Mouse (Mus musculus): ENCODE measurements around the gene Elovl6. TPM values are rescaled to one million over a fixed set of nuclear protein-coding genes. Genes with fewer than 3 reads are reported as not detected.

The Elovl6 gene
- total and polyA plus RNA-seq, 3 experiments: 15.0 to 17.2 TPM; not detected in 1

DNA sequence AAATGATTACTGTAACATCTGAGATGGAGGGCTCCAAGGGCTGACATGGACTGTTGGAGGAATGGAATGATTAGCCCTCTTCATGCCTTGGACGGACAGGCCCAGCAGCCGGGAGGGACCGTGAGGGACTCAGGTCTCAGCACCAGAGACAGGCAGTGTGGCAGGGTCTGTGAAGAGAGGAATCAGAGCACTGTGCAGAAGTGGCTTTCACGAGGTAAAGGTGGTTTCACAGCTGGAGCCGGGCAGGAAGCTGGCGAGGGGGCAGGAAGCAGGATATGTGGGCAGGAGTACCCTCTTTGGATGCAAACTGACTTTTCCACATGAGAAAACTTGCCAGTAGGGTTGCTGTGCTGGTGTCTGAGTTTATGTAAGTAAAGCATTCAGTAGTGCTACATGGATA is 20.2 kb downstream of the Elovl6 start:
- no peak for TF ChIP-seq USF2 (IDR thresholded peaks at IDR 0.05; ENCODE audit: borderline replicate concordance in 1 of 2, insufficient read depth in 1 of 2, low read depth in 1 of 2, low read length in 2 of 2)
- no peak for TF ChIP-seq RCOR1 (IDR thresholded peaks at IDR 0.05; ENCODE audit: low read depth, low read length)
- TF ChIP-seq TAL1 (IDR thresholded peaks at IDR 0.05; ENCODE audit: low read length): no peak
- TF ChIP-seq MAFK (IDR thresholded peaks at IDR 0.05; ENCODE audit: borderline replicate concordance, low read depth, low read length): no peak
- no peak for TF ChIP-seq E2F4 (IDR thresholded peaks at IDR 0.05; ENCODE audit: borderline replicate concordance, low read depth, low read length)
- no peak for TF ChIP-seq ZMIZ1 (IDR thresholded peaks at IDR 0.05; ENCODE audit: low read depth, low read length)
- TF ChIP-seq MEF2A (IDR thresholded peaks at IDR 0.05; ENCODE audit: extremely low read depth, insufficient replicate concordance, low read depth, low read length, poor library complexity, severe bottlenecking): no peak
- no peak for TF ChIP-seq HCFC1 (IDR thresholded peaks at IDR 0.05; ENCODE audit: low read depth, low read length)
- TF ChIP-seq ZNF384 (IDR thresholded peaks at IDR 0.05; ENCODE audit: low read depth, low read length): no peak
- TF ChIP-seq RAD21 (IDR thresholded peaks at IDR 0.05; ENCODE audit: low read depth, low read length): no peak
- TF ChIP-seq MYC (IDR thresholded peaks at IDR 0.05; ENCODE audit: low read depth, low read length): no peak
- TF ChIP-seq SIN3A (IDR thresholded peaks at IDR 0.05; ENCODE audit: low read length): no peak
- TF ChIP-seq MAZ (IDR thresholded peaks at IDR 0.05; ENCODE audit: low read depth, low read length): no peak
- TF ChIP-seq UBTF (IDR thresholded peaks at IDR 0.05; ENCODE audit: borderline replicate concordance, insufficient read depth, low read depth, low read length): no peak
- TF ChIP-seq POLR2A (IDR thresholded peaks at IDR 0.05; ENCODE audit: control insufficient read depth in 1 of 2, insufficient read depth in 1 of 2, low read depth in 1 of 2, low read length in 2 of 2, poor library complexity in 1 of 2): no peak
- H3K27me3 ChIP-seq (ENCODE audit: control insufficient read depth in 1 of 2, insufficient read depth in 2 of 2, low read length in 2 of 2): no peaks in the 10 kb centered on the region
- DNase-seq (ENCODE audit: low read depth, low spot score): no peak
- H3K4me3 ChIP-seq (ENCODE audit: control insufficient read depth in 1 of 2, insufficient read depth in 1 of 2, low read depth in 2 of 2, low read length in 2 of 2): no peak overlapping the region
- H3K4me1 ChIP-seq (ENCODE audit: control insufficient read depth in 1 of 2, insufficient read depth in 2 of 2, low read length in 2 of 2): peaks cover 8 to 9% of the 10 kb centered on the region in 2 experiments; a peak in 3 of 4 replicates
- peaks cover 0 to 11% of the 10 kb centered on the region in 2 experiments; a peak in 3 of 4 replicates for H3K36me3 ChIP-seq (ENCODE audit: control insufficient read depth in 1 of 2, insufficient read depth in 2 of 2, low read length in 2 of 2)
- H3K27ac ChIP-seq (ENCODE audit: control insufficient read depth, low read depth, low read length): no peak overlapping the region
- no peak overlapping the region for H3K9ac ChIP-seq (ENCODE audit: control insufficient read depth, low read depth, low read length, poor library complexity, severe bottlenecking)
- H3K79me2 ChIP-seq (ENCODE audit: control insufficient read depth, insufficient read depth, low read length, poor library complexity): peaks cover 2% of the 10 kb centered on the region; the same call in 1 of the 2 replicates
- H3K9me3 ChIP-seq (replicated peaks; ENCODE audit: insufficient read depth, low read length): no peaks in the 10 kb centered on the region

DNA sequence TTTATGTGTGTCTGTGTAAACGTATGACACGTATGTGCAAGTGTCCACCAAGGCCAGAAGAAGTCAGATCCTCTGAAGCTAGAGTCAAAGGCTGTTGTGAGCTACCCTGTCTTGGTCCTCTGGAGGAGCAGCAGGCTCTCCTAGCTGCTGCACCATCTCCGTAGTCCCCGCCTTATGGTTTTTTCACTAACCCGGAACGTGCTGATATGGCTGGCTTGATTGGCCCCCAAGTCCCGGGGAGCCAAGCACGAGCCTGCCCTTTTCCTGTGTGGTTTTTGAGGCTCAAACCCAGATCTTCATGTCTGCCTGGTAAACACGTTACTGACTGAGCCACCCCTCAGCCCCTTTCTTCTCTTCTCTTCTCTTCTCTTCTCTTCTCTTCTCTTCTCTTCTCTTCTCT is 21.0 kb downstream of the Elovl6 start:
- Histone ChIP-seq H3K4me1 (ENCODE audit: control insufficient read depth in 1 of 2, insufficient read depth in 2 of 2, low read length in 2 of 2) (peaks cover 8 to 9% of the 10 kb centered on the region in 2 experiments; a peak in 3 of 4 replicates), H3K9me3 (replicated peaks; ENCODE audit: insufficient read depth, low read length) (no peaks in the 10 kb centered on the region), H3K4me3 (ENCODE audit: control insufficient read depth in 1 of 2, insufficient read depth in 1 of 2, low read depth in 2 of 2, low read length in 2 of 2) (no peak overlapping the region; a peak in 1 of 4 replicates), H3K79me2 (ENCODE audit: control insufficient read depth, insufficient read depth, low read length, poor library complexity) (peaks cover 2% of the 10 kb centered on the region; the same call in 1 of the 2 replicates), H3K9ac (ENCODE audit: control insufficient read depth, low read depth, low read length, poor library complexity, severe bottlenecking) (peak overlapping the region; percentile 25; the same call in 1 of the 2 replicates), H3K27me3 (ENCODE audit: control insufficient read depth in 1 of 2, insufficient read depth in 2 of 2, low read length in 2 of 2) (no peaks in the 10 kb centered on the region), H3K27ac (ENCODE audit: control insufficient read depth, low read depth, low read length) (peak overlapping the region; percentile 35), H3K36me3 (ENCODE audit: control insufficient read depth in 1 of 2, insufficient read depth in 2 of 2, low read length in 2 of 2) (peaks cover 0 to 11% of the 10 kb centered on the region in 2 experiments; a peak in 3 of 4 replicates)
- peak; percentile 84 for DNase-seq (ENCODE audit: low read depth, low spot score)
- TF ChIP-seq ETS1 (IDR thresholded peaks at IDR 0.05; ENCODE audit: low read depth, low read length) (peak; percentile 62; the same call in 1 of the 2 replicates), MAFK (IDR thresholded peaks at IDR 0.05; ENCODE audit: borderline replicate concordance, low read depth, low read length) (no peak), HCFC1 (IDR thresholded peaks at IDR 0.05; ENCODE audit: low read depth, low read length) (0 out of 2 replicates have a peak, but pooled peaks have one; percentile 36), ZC3H11A (IDR thresholded peaks at IDR 0.05; ENCODE audit: low read depth, low read length) (no peak), EP300 (IDR thresholded peaks at IDR 0.05; ENCODE audit: low read depth in 1 of 2, low read length in 2 of 2) (peak in 1 of 2 experiments; percentile 44; a peak in 1 of 4 replicates), MAZ (IDR thresholded peaks at IDR 0.05; ENCODE audit: low read depth, low read length) (peak; percentile 56; the same call in 1 of the 2 replicates), CHD2 (IDR thresholded peaks at IDR 0.05; ENCODE audit: low read length) (no peak), TCF12 (IDR thresholded peaks at IDR 0.05; ENCODE audit: low read depth, low read length) (peak; percentile 45; the same call in 1 of the 2 replicates), SMC3 (IDR thresholded peaks at IDR 0.05; ENCODE audit: low read depth, low read length) (no peak; the same call in 1 of the 2 replicates), E2F4 (IDR thresholded peaks at IDR 0.05; ENCODE audit: borderline replicate concordance, low read depth, low read length) (no peak), USF1 (IDR thresholded peaks at IDR 0.05; ENCODE audit: low read depth, low read length) (no peak), RCOR1 (IDR thresholded peaks at IDR 0.05; ENCODE audit: low read depth, low read length) (0 out of 2 replicates have a peak, but pooled peaks have one; percentile 18), POLR2AphosphoS5 (IDR thresholded peaks at IDR 0.05; ENCODE audit: borderline replicate concordance, low read depth, low read length) (no peak), MAX (IDR thresholded peaks at IDR 0.05; ENCODE audit: low read length) (peak; percentile 57; the same call in 1 of the 2 replicates), USF2 (IDR thresholded peaks at IDR 0.05; ENCODE audit: borderline replicate concordance in 1 of 2, insufficient read depth in 1 of 2, low read depth in 1 of 2, low read length in 2 of 2) (no peak), GABPA (IDR thresholded peaks at IDR 0.05; ENCODE audit: low read depth, low read length) (no peak), CTCF (IDR thresholded peaks at IDR 0.05 in 2 of 3, conservative IDR thresholded peaks at IDR 0.05 in 1 of 3; ENCODE audit: control insufficient read depth in 1 of 3, insufficient read depth in 1 of 3, low read depth in 2 of 3, low read length in 3 of 3, poor library complexity in 1 of 3, severe bottlenecking in 1 of 3) (no peak), KAT2A (conservative IDR thresholded peaks at IDR 0.05; ENCODE audit: low read depth, low read length) (no peak), ELF1 (IDR thresholded peaks at IDR 0.05; ENCODE audit: low read depth, low read length) (peak; percentile 64), UBTF (IDR thresholded peaks at IDR 0.05; ENCODE audit: borderline replicate concordance, insufficient read depth, low read depth, low read length) (0 out of 2 replicates have a peak, but pooled peaks have one; percentile 44), MYC (IDR thresholded peaks at IDR 0.05; ENCODE audit: low read depth, low read length) (0 out of 2 replicates have a peak, but pooled peaks have one; percentile 43)

Data from MEL (cell line).